Mouse (Mus musculus) liver, embryonic 16.5 days (tissue): ENCODE data around the gene Dnah12. TPM values are rescaled to one million over a fixed set of nuclear protein-coding genes. Genes with fewer than 3 reads are reported as not detected.

ENCODE experiments used
- ATAC-seq: fragments of 200-750 bp; cut with Nextera tagmentation; 2 replicates; pipeline ENCODE4 v1.8.0; 2017; ENCODE audit warnings: low read depth, mild to moderate bottlenecking, moderate number of reproducible peaks, moderate library complexity
- H3K27ac ChIP-seq: fragments of 300-500 bp; sonication (generic); 2 replicates; pipeline ENCODE4 v1.5.1; 2014; ENCODE audit warnings: mild to moderate bottlenecking, low read length
- H3K27me3 ChIP-seq: fragments of 300-500 bp; sonication (generic); 2 replicates; pipeline ENCODE4 v1.6.1; 2014; ENCODE audit warnings: low read depth, low read length, mixed read lengths; ENCODE audit not compliant: control insufficient read depth, insufficient read depth
- H3K36me3 ChIP-seq: fragments of 300-500 bp; sonication (generic); 2 replicates; pipeline ENCODE4 v1.6.1; 2014; ENCODE audit warnings: mild to moderate bottlenecking; ENCODE audit not compliant: control insufficient read depth, insufficient read depth
- H3K4me1 ChIP-seq: fragments of 300-500 bp; sonication (generic); 2 replicates; pipeline ENCODE4 v1.6.1; 2014; ENCODE audit warnings: low read depth, low read length, mixed read lengths; ENCODE audit not compliant: control insufficient read depth
- H3K4me2 ChIP-seq: fragments of 300-500 bp; sonication (generic); 2 replicates; pipeline ENCODE4 v1.6.1; 2014; ENCODE audit warnings: low read depth, low read length, mixed read lengths
- H3K4me3 ChIP-seq: fragments of 300-500 bp; sonication (generic); 2 replicates; pipeline ENCODE4 v1.5.1; 2014; ENCODE audit warnings: low read depth, mild to moderate bottlenecking, low read length
- H3K9ac ChIP-seq: fragments of 300-500 bp; sonication (generic); 2 replicates; pipeline ENCODE4 v1.6.1; 2014; ENCODE audit warnings: low read depth, low read length
- H3K9me3 ChIP-seq: fragments of 300-500 bp; sonication (generic); replicated peaks from 2 replicates; pipeline ENCODE4 v1.6.1; 2016; ENCODE audit warnings: low read length; ENCODE audit not compliant: control insufficient read depth
- WGBS: fragments of 180-500 bp; shearing (Covaris S2); extraction: QIAGEN DNeasy Blood & Tissue Kit; methylation state at CpG from one replicate; pipeline ENCODE4 v1.1.7; 2014; ENCODE audit not compliant: insufficient replicate concordance; 5-methylcytosine and 5-hydroxymethylcytosine counted together
- microRNA-seq: library from miRNA; unstranded; fragments of <30 nt; microRNA quantifications from one replicate; pipeline ENCODE4, GENCODE M21; 2016
- polyA plus RNA-seq: library from polyadenylated mRNA; unstranded; fragments of >200 nt; fragmentation: Nextera tagmentation; extraction: Ambion mirVana; gene quantifications from 2 replicates; pipeline ENCODE4 v1.2.1, GENCODE M21; 2015

Dnah12 gene
- polyA plus RNA-seq, 1 experiment from 2014 or later = 0.01 TPM

DNA sequence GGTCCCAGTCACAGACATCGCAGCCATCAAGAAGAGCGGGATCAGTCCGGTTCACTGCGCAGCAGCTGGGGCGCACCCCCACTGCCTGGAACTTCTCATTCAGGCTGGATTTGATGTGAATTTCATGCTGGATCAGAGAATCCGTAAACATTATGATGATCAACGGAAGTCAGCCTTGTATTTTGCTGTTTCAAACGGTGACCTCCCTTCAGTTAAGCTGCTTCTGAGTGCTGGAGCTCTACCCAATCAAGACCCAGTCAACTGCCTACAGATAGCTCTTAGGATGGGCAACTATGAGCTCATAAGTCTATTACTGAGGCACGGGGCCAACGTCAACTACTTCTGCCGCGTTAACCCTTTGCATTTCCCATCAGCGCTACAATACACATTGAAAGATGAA lies 218.8 kb downstream of the Dnah12 start:
- Histone ChIP-seq H3K36me3 (no peaks in the 10 kb centered on the region), H3K4me3 (no peak overlapping the region), H3K9ac (no peak overlapping the region), H3K4me2 (no peak overlapping the region), H3K27me3 (no peaks in the 10 kb centered on the region), H3K4me1 (no peaks in the 10 kb centered on the region), H3K9me3 (no peaks in the 10 kb centered on the region), H3K27ac (no peak overlapping the region)
- ATAC-seq = no peak
- 80% methylated on average over 13 of the region's 13 CpGs for WGBS

GRCm38 (mm10) chr14:26913681-26914268 lies 220.7 kb downstream of the Dnah12 start:
- Histone ChIP-seq H3K4me1 (no peaks in the 10 kb centered on the region), H3K4me2 (no peak overlapping the region), H3K36me3 (no peaks in the 10 kb centered on the region), H3K27ac (no peak overlapping the region), H3K27me3 (no peaks in the 10 kb centered on the region), H3K4me3 (no peak overlapping the region), H3K9ac (no peak overlapping the region), H3K9me3 (no peaks in the 10 kb centered on the region)
- ATAC-seq = no peak
- 71% methylated on average over 9 of the region's 9 CpGs for WGBS

DNA sequence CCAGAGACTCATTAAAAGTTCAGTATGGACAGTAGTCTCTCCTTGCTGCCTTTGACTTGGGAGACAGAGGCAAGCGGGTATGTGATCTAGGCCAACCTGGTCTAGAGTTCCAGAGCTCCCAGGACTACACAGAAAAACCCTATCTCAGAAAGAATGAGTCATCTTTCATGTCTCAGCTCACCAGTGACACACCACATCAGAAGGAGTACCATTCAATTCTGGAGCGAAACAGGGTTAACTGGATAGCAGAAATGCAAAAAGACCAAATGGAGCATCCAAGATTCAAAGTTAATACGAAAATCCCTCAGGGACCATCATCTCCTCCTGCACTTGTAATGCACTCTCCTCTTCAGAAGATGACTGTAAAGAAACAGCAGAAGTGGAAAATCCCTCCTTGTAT lies 226.2 kb downstream of the Dnah12 start:
- Histone ChIP-seq H3K27me3 (no peaks in the 10 kb centered on the region), H3K4me2 (no peak overlapping the region), H3K9ac (no peak overlapping the region), H3K4me3 (no peak overlapping the region), H3K4me1 (no peaks in the 10 kb centered on the region), H3K36me3 (no peaks in the 10 kb centered on the region), H3K27ac (no peak overlapping the region), H3K9me3 (no peaks in the 10 kb centered on the region)
- WGBS = 63% methylated on average over 3 of the region's 3 CpGs
- no peak for ATAC-seq

DNA sequence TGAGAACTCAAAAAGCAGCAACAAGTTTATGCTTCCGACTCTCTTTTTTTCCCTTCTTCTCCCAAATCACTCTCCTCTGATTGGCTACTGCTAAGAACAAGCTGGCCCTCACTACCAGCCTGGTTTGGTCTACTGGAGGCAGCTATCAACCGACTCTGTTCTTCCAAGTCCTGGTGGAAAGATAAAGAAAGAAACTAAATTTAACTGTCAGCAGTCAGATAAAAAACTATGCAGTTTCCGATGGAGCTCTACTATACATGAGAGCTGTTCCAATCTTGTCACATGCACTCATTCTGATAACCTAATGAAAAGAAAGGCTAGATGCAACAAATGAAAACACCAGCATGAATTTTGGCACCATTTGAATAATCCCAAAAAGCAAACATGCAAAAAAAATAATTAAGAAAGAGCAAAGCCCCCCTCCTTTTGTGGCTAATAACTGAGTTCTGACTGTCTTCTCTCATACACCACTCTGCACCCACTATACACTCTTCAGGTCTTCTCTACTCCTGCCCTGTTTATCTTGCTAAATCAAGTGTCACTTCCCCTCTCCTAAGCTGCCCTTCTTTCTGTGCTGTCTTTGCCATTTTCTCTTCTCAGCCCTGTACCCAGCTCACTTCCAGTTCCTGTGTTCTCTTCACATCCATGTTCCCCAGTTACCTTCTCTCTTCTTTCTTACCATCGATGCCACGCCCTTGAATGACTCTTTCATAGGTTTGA lies 230.8 kb downstream of the Dnah12 start:
- H3K27ac ChIP-seq = no peak overlapping the region
- ATAC-seq = no peak
- no peak overlapping the region for H3K4me3 ChIP-seq
- H3K4me1 ChIP-seq = no peaks in the 10 kb centered on the region
- H3K36me3 ChIP-seq = no peaks in the 10 kb centered on the region
- no peak overlapping the region for H3K9ac ChIP-seq
- 41% methylated on average over 5 of the region's 5 CpGs for WGBS
- no peaks in the 10 kb centered on the region for H3K27me3 ChIP-seq
- H3K9me3 ChIP-seq = no peaks in the 10 kb centered on the region
- no peak overlapping the region for H3K4me2 ChIP-seq

GRCm38 (mm10) chr14:26934891-26935290 lies 241.8 kb downstream of the Dnah12 start:
- Histone ChIP-seq H3K27ac (no peak overlapping the region), H3K27me3 (no peaks in the 10 kb centered on the region), H3K9ac (no peak overlapping the region), H3K4me1 (no peaks in the 10 kb centered on the region), H3K36me3 (no peaks in the 10 kb centered on the region), H3K4me3 (no peak overlapping the region), H3K9me3 (no peaks in the 10 kb centered on the region), H3K4me2 (no peak overlapping the region)
- WGBS = 81% methylated on average over 3 of the region's 3 CpGs
- ATAC-seq = no peak

DNA sequence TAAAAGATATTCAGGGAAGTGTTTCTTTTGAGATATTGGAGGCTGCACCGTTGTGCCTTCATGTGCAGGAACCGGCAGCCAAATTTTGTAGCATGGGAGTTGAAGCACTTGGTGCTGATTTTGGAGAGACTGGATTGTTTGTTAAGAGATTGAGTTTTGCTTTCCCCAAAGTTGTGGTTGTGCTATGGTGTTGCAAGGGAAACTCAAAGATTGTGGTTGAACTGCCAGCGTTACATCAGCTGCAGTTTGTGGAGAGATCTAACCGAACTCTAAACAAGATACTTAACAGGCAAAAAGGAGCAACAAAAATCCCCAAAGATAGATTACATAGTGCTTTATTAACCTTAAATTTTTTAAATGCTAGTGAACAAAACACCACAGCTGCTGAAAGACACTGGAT lies 242.5 kb downstream of the Dnah12 start:
- H3K9ac ChIP-seq = no peak overlapping the region
- H3K27me3 ChIP-seq = no peaks in the 10 kb centered on the region
- no peak overlapping the region for H3K27ac ChIP-seq
- no peak overlapping the region for H3K4me3 ChIP-seq
- H3K9me3 ChIP-seq = no peaks in the 10 kb centered on the region
- no peaks in the 10 kb centered on the region for H3K4me1 ChIP-seq
- H3K4me2 ChIP-seq = no peak overlapping the region
- ATAC-seq = no peak
- no peaks in the 10 kb centered on the region for H3K36me3 ChIP-seq
- 53% methylated on average over 4 of the region's 4 CpGs for WGBS

Small RNAs within 50 kb of the gene (microRNA-seq; reads per million reads assigned to microRNA genes)
- 2.7 reads per million, percentile 6 among the genes with 10 or more reads in this experiment for gene Mir7672

Other genes starting within 250 kb of the Dnah12 start
- gene Slmap, start 158.3 kb upstream of the Dnah12 start, polyA plus RNA-seq = 7.5 and 8.1 TPM in 2 replicates
- gene Dennd6a, start 119.4 kb upstream of the Dnah12 start, polyA plus RNA-seq = 8.9 and 9.2 TPM in 2 replicates
- gene Arf4, start 55.2 kb upstream of the Dnah12 start, polyA plus RNA-seq = 154 and 161 TPM in 2 replicates
- 4.6 TPM in 2 replicates for gene Pde12, start 23.4 kb upstream of the Dnah12 start, polyA plus RNA-seq
- gene Asb14, start 201.3 kb downstream of the Dnah12 start, polyA plus RNA-seq = 0.06 TPM in 1 of 2 replicates, not detected in the other